20 mouse cellular contexts compared by ENCODE assay signal in the genomic region with DNA sequence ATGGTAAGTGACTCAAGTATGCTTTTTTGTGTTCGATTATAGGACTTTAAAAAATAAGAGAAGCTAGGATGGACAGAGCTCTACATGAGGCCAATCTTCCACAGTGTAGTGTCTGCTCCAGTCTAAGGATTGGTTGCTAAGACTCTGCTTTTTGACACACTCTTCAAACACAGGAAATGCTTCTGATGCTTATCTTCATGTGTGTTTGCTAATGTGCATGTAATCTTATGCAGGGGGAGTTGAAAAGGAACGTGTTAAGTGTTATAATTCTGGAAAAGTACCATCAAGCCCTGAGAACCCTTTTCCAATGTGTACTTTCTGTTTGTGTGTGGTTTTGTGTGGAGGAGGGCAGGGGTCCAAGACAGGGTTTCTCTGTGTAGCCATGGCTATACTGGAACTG.
DNase-seq lines count a peak whose midpoint lies in the region; ATAC-seq and TF ChIP-seq lines count a peak whose summit lies in the region.
"Had no signal": no experiment of that assay in that cellular context is flagged by ENCODE, and none has a peak within 500 bp of the region (broad histone marks: within the 10 kb centered on the region; RNA-seq: fewer than 3 reads in every experiment).

No protein-coding gene starts in this region.

- 39% methylated on average over 2 of the region's 2 CpGs for WGBS in lung, postnatal 0 days
- WGBS in small intestine, adult 2 months = 33% methylated on average over 2 of the region's 2 CpGs

- TF ChIP-seq RAD21 in MEL (IDR thresholded peaks at IDR 0.05; ENCODE audit: low read depth, low read length) = no peak

- TF ChIP-seq EP300 in lung, postnatal 0 days (IDR thresholded peaks at IDR 0.05) = no peak
- TF ChIP-seq EP300 in MEL (IDR thresholded peaks at IDR 0.05; ENCODE audit: low read depth in 1 of 2, low read length in 2 of 2) = no peak

- ATAC-seq in lung, postnatal 0 days = peak; percentile 36; the same call in 1 of the 2 replicates
- ATAC-seq: forebrain, embryonic 13.5 days; Patski had no signal

- H3K36me3 ChIP-seq in lung, postnatal 0 days (ENCODE audit: insufficient read depth, low read length) = no peaks in the 10 kb centered on the region
- H3K36me3 ChIP-seq in MEL (ENCODE audit: control insufficient read depth in 1 of 2, insufficient read depth in 2 of 2, low read length in 2 of 2) = peaks cover 16 to 57% of the 10 kb centered on the region in 2 experiments
- H3K36me3 ChIP-seq in small intestine, adult 2 months (ENCODE audit: control insufficient read depth, insufficient read depth, low read length) = peaks cover 6% of the 10 kb centered on the region
- H3K36me3 ChIP-seq: hindbrain, embryonic 13.5 days; liver, embryonic 13.5 days; neural tube, embryonic 15.5 days had no signal

- peaks cover 32% of the 10 kb centered on the region; the same call in 1 of the 2 replicates for H3K4me1 ChIP-seq in lung, postnatal 0 days (ENCODE audit: insufficient read depth, low read depth, low read length)
- peaks cover 37 to 43% of the 10 kb centered on the region in 2 experiments for H3K4me1 ChIP-seq in MEL (ENCODE audit: control insufficient read depth in 1 of 2, insufficient read depth in 2 of 2, low read length in 2 of 2)
- peaks cover 24% of the 10 kb centered on the region for H3K4me1 ChIP-seq in small intestine, adult 2 months (ENCODE audit: control insufficient read depth, insufficient read depth, insufficient read length, low read length)

- no peak for TF ChIP-seq POLR2A in MEL (IDR thresholded peaks at IDR 0.05; ENCODE audit: control insufficient read depth in 1 of 2, insufficient read depth in 1 of 2, low read depth in 1 of 2, low read length in 2 of 2, poor library complexity in 1 of 2)
- TF ChIP-seq POLR2A in small intestine, adult 2 months (IDR thresholded peaks at IDR 0.05; ENCODE audit: low read depth, low read length) = no peak

- no peak for TF ChIP-seq CTCF in lung, postnatal 0 days (IDR thresholded peaks at IDR 0.05)
- no peak for TF ChIP-seq CTCF in MEL (IDR thresholded peaks at IDR 0.05 in 2 of 3, conservative IDR thresholded peaks at IDR 0.05 in 1 of 3; ENCODE audit: control insufficient read depth in 1 of 3, insufficient read depth in 1 of 3, low read depth in 2 of 3, low read length in 3 of 3, poor library complexity in 1 of 3, severe bottlenecking in 1 of 3)
- TF ChIP-seq CTCF in small intestine, adult 2 months (IDR thresholded peaks at IDR 0.05; ENCODE audit: extremely low read depth, insufficient read length, insufficient replicate concordance, low read depth, low read length) = no peak

- H3K27ac ChIP-seq in lung, postnatal 0 days (ENCODE audit: low read length) = no peak overlapping the region
- H3K27ac ChIP-seq in MEL (ENCODE audit: control insufficient read depth, low read depth, low read length) = no peak overlapping the region
- 0 out of 2 replicates have a peak overlapping the region, but pooled peaks have one; percentile 26 for H3K27ac ChIP-seq in small intestine, adult 2 months (ENCODE audit: insufficient read depth, low read depth, low read length)
- H3K27ac ChIP-seq: forebrain, embryonic 13.5 days; hindbrain, embryonic 13.5 days; liver, embryonic 13.5 days; macrophage; neural tube, embryonic 15.5 days had no signal

- H3K9me3 ChIP-seq in lung, postnatal 0 days (ENCODE audit: low read length) = no peaks in the 10 kb centered on the region
- H3K9me3 ChIP-seq in MEL (replicated peaks; ENCODE audit: insufficient read depth, low read length) = no peaks in the 10 kb centered on the region
- H3K9me3 ChIP-seq: forebrain, embryonic 13.5 days; hindbrain, embryonic 13.5 days; liver, embryonic 13.5 days; neural tube, embryonic 15.5 days had no signal

- no peak overlapping the region for H3K4me3 ChIP-seq in lung, postnatal 0 days (ENCODE audit: low read depth, low read length)
- H3K4me3 ChIP-seq in MEL (ENCODE audit: control insufficient read depth in 1 of 2, insufficient read depth in 1 of 2, low read depth in 2 of 2, low read length in 2 of 2) = no peak overlapping the region
- no peak overlapping the region for H3K4me3 ChIP-seq in small intestine, adult 2 months (ENCODE audit: low read depth, low read length)
- H3K4me3 ChIP-seq: forebrain, embryonic 13.5 days; hindbrain, embryonic 13.5 days; liver, embryonic 13.5 days; neural tube, embryonic 15.5 days had no signal

- H3K9ac ChIP-seq in lung, postnatal 0 days (replicated peaks; ENCODE audit: low read depth) = no peak overlapping the region
- no peak overlapping the region for H3K9ac ChIP-seq in MEL (ENCODE audit: control insufficient read depth, low read depth, low read length, poor library complexity, severe bottlenecking)
- H3K9ac ChIP-seq: forebrain, embryonic 13.5 days; hindbrain, embryonic 13.5 days; liver, embryonic 13.5 days; neural tube, embryonic 15.5 days had no signal

- no peak overlapping the region for H3K4me2 ChIP-seq in lung, postnatal 0 days (replicated peaks; ENCODE audit: low read depth, low read length)
- H3K4me2 ChIP-seq: forebrain, embryonic 13.5 days; hindbrain, embryonic 13.5 days; liver, embryonic 13.5 days; neural tube, embryonic 15.5 days had no signal

- peaks cover 15% of the 10 kb centered on the region for H3K79me2 ChIP-seq in MEL (ENCODE audit: control insufficient read depth, insufficient read depth, low read length, poor library complexity)

- H3K27me3 ChIP-seq in lung, postnatal 0 days (replicated peaks; ENCODE audit: insufficient read depth, low read length) = no peaks in the 10 kb centered on the region
- H3K27me3 ChIP-seq in MEL (ENCODE audit: control insufficient read depth in 1 of 2, insufficient read depth in 2 of 2, low read length in 2 of 2) = no peaks in the 10 kb centered on the region
- H3K27me3 ChIP-seq in small intestine, adult 2 months (ENCODE audit: control insufficient read depth, insufficient read depth, low read length) = no peaks in the 10 kb centered on the region
- H3K27me3 ChIP-seq: hindbrain, embryonic 13.5 days; liver, embryonic 13.5 days; neural tube, embryonic 15.5 days; Patski had no signal

- peak; percentile 58 for DNase-seq in lung, postnatal 0 days (ENCODE audit: low spot score)
- DNase-seq in lung, postnatal 10 days = no peak
- DNase-seq in CD4-positive helper T cell, adult 2 months (ENCODE audit: low read depth, low spot score) = peak; percentile 78
- DNase-seq in MEL (ENCODE audit: low read depth, low spot score) = no peak
- DNase-seq in left cerebral cortex, adult 9 months (ENCODE audit: low spot score in 2 of 2) = no peak
- DNase-seq in gastrocnemius, adult 8-10 months (ENCODE audit: low spot score in 2 of 2) = no peak
- DNase-seq: adrenal gland, postnatal 10 days; cerebellum, adult 8-10 months; cerebellum, postnatal 36 days; kidney, adult 2 months; kidney, postnatal 10 days; layer of hippocampus, postnatal 36 days; liver, embryonic 13.5 days; lung, adult 2 months had no signal

TF ChIP-seq in MEL, 35 proteins besides CTCF, POLR2A, EP300 and RAD21:
- TF ChIP-seq TCF12 (IDR thresholded peaks at IDR 0.05; ENCODE audit: low read depth, low read length) = no peak
- no peak for TF ChIP-seq ELF1 (IDR thresholded peaks at IDR 0.05; ENCODE audit: low read depth, low read length)
- peak; percentile 50 for TF ChIP-seq GATA1 (IDR thresholded peaks at IDR 0.05; ENCODE audit: low read depth, low read length)

Comparison
In these comparisons a context has a peak if more than half of its experiments do, and no peak if none do; other contexts are left out.
1. DNase-seq: peak in lung, postnatal 0 days (single experiment) and CD4-positive helper T cell, adult 2 months (single experiment); none in lung, postnatal 10 days (single experiment), MEL (single experiment), left cerebral cortex, adult 9 months (0 of 2) and gastrocnemius, adult 8-10 months (0 of 2).